Mouse (Mus musculus) stomach, embryonic 14.5 days (tissue): ENCODE results near the gene Smarcc1. TPM values are rescaled to one million over a fixed set of nuclear protein-coding genes. Genes with fewer than 3 reads are reported as not detected.
"Not testable (repeated sequence)": the region's sequence is repeated elsewhere in the genome, so short reads cannot be mapped to it uniquely, and the experiment has no call there.

Source experiments
- ATAC-seq: fragments of 200-750 bp; cut with Nextera tagmentation; 2 replicates; pipeline ENCODE4 v1.8.0; 2017; ENCODE audit warnings: low read depth, moderate TSS enrichment; ENCODE audit not compliant: insufficient number of reproducible peaks, insufficient read depth, low FRiP score
- H3K27ac ChIP-seq: fragments of 300-500 bp; sonication (generic); 2 replicates; pipeline ENCODE4 v1.5.1; 2014; ENCODE audit warnings: mild to moderate bottlenecking, low read length, moderate library complexity, mixed read lengths
- H3K27me3 ChIP-seq: fragments of 300-500 bp; sonication (generic); 2 replicates; pipeline ENCODE4 v1.6.1; 2014; ENCODE audit warnings: low read length, control low read depth, mixed read lengths; ENCODE audit not compliant: control insufficient read depth, insufficient read depth
- H3K36me3 ChIP-seq: fragments of 300-500 bp; sonication (generic); 2 replicates; pipeline ENCODE4 v1.6.1; 2014; ENCODE audit warnings: mild to moderate bottlenecking, control low read depth, low read length, moderate library complexity, mixed read lengths; ENCODE audit not compliant: control insufficient read depth, insufficient read depth
- H3K4me1 ChIP-seq: fragments of 300-500 bp; sonication (generic); 2 replicates; pipeline ENCODE4 v1.6.1; 2014; ENCODE audit warnings: low read length, control low read depth, mixed read lengths; ENCODE audit not compliant: control insufficient read depth, insufficient read depth
- H3K4me2 ChIP-seq: fragments of 300-500 bp; sonication (generic); replicated peaks from 2 replicates; pipeline ENCODE4 v1.6.1; 2014; ENCODE audit warnings: low read depth, low read length, control low read depth
- H3K4me3 ChIP-seq: fragments of 300-500 bp; sonication (generic); 2 replicates; pipeline ENCODE4 v1.5.1; 2014; ENCODE audit warnings: low read depth, low read length, control low read depth
- H3K9ac ChIP-seq: fragments of 300-500 bp; sonication (generic); replicated peaks from 2 replicates; pipeline ENCODE4 v1.6.1; 2014; ENCODE audit warnings: low read depth, mild to moderate bottlenecking, control low read depth, low read length, moderate library complexity, mixed read lengths
- H3K9me3 ChIP-seq: fragments of 300-500 bp; sonication (generic); 2 replicates; pipeline ENCODE4 v1.6.1; 2016; ENCODE audit warnings: low read depth, low read length, control low read depth; ENCODE audit not compliant: control insufficient read depth
- WGBS: fragments of 180-500 bp; shearing (Covaris S2); extraction: QIAGEN DNeasy Blood & Tissue Kit; methylation state at CpG from one replicate; pipeline ENCODE4 v1.1.7; 2014; 5-methylcytosine and 5-hydroxymethylcytosine counted together
- polyA plus RNA-seq: library from polyadenylated mRNA; unstranded; fragments of >200 nt; fragmentation: Nextera tagmentation; extraction: Ambion mirVana; gene quantifications from 2 replicates; pipeline ENCODE4 v1.2.1, GENCODE M21; 2014

Gene Smarcc1
- polyA plus RNA-seq, 1 experiment from 2014 or later, result 143 TPM

- no peak for ATAC-seq
- Histone ChIP-seq H3K27ac (no peak overlapping the region), H3K4me3 (no peak overlapping the region), H3K4me2 (no peak overlapping the region), H3K9ac (no peak overlapping the region), H3K4me1 (peaks cover 9% of the 10 kb centered on the region), H3K36me3 (no peaks in the 10 kb centered on the region), H3K27me3 (no peaks in the 10 kb centered on the region), H3K9me3 (no peaks in the 10 kb centered on the region)
- WGBS, result 73% methylated on average over 4 of the region's 4 CpGs
These were observed 3.9 kb downstream of the Smarcc1 start for GRCm38 (mm10) chr9:110121424-110121823.

- no peaks in the 10 kb centered on the region for H3K27me3 ChIP-seq
- no peak overlapping the region for H3K4me3 ChIP-seq
- no peak overlapping the region for H3K27ac ChIP-seq
- H3K9ac ChIP-seq, result no peak overlapping the region
- 77% methylated on average over 2 of the region's 2 CpGs for WGBS
- H3K36me3 ChIP-seq, result no peaks in the 10 kb centered on the region
- ATAC-seq, result no peak
- H3K9me3 ChIP-seq, result no peaks in the 10 kb centered on the region
- no peak overlapping the region for H3K4me2 ChIP-seq
- peaks cover 5% of the 10 kb centered on the region; the same call in 1 of the 2 replicates for H3K4me1 ChIP-seq
These were observed 5.8 kb downstream of the Smarcc1 start for GRCm38 (mm10) chr9:110123322-110123721.

DNA sequence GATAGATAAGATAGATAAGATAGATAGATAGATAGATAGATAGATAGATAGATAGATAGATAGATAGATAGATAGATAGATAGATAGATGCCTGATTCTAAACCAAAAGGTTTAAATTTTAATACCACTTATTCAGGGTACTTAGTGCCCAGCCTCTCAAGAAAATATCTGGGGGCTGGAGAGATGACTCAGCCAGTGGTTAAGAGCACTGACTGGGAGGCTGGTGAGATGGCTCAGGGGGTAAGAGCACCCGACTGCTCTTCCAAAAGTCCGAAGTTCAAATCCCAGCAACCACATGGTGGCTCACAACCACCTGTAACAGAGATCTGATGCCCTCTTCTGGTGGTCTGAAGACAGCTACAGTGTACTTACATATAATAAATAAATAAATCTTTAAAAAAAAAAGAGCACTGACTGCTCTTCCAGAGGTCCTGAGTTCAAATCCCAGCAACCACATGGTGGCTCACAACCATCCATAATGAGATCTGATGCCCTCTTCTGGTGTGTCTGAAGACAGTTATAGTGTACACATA, 6.6 kb downstream of the Smarcc1 start:
- not testable (repeated sequence) for H3K4me1 ChIP-seq, H3K27ac ChIP-seq, ATAC-seq, H3K9ac ChIP-seq, H3K4me2 ChIP-seq, H3K36me3 ChIP-seq, H3K4me3 ChIP-seq, H3K27me3 ChIP-seq, H3K9me3 ChIP-seq
- WGBS, result 51% methylated on average over 2 of the region's 2 CpGs

DNA sequence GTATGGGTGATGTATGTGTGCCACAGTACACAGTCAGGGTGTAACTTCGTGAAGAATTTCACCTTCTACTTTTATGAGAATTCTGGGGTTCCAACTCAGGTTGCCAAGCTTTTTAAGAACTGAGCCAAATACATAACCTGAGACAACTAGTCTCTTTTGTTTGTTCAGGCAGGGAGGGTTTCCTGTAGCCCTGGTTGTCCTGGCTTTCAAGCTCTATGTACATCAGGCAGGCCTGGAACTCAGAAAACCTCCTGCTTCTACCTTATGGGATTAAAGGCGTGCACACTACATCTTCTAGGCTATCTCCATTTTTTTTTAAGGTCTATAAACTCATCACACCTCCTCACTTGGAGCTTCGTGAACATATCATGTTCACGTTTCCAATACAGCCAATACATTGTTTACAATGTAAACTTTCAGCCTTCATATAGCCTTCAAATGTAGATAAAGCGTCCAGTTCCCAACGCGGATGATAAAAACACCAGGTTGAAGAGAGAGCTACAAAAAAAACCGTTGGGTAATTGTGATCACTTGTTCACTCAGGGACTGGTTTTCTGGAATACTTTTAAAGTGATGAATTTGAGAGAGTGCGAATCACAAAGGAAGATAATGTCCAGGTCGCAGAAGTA, 13.5 kb downstream of the Smarcc1 start:
- Histone ChIP-seq H3K4me2 (peak overlapping the region; percentile 67), H3K9ac (peak overlapping the region; percentile 50), H3K27me3 (no peaks in the 10 kb centered on the region), H3K4me1 (peaks cover 8% of the 10 kb centered on the region; the same call in 1 of the 2 replicates), H3K36me3 (peaks cover 11% of the 10 kb centered on the region), H3K9me3 (no peaks in the 10 kb centered on the region), H3K4me3 (peak overlapping the region; percentile 87), H3K27ac (peak overlapping the region; percentile 88)
- no peak for ATAC-seq
- WGBS, result 18% methylated on average over 10 of the region's 10 CpGs

DNA sequence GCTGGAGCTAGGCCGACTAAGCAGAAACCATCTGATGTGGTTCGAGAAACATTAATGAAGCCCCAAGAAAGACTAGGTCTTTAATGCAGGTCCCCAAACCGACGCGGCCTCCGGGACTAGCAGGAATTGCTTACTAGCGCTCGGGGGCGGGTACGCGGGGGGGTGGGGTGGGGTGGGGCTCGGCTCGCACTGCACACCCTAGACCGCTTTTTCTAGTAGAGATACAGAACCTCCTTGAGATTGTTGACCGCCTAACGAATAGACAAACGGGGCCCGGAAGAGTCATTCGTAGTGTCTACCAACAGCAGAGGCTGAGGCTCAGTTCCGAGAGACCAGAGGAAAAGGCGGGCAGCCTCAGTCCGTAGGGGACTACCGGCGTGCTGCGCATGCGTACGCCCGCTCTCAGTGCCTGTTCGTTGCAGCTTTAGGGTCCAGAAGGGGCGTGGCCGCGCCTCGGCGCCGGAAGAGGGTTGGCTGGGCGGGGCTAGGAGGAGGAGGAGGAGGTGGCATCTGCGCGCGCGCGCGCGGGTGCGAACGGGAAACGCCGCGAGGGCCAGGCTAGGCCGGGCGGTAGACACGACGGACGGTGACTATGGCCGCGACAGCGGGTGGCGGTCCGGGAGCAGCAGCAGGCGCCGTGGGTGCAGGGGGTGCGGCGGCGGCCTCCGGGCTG, 14.2 kb downstream of the Smarcc1 start:
- under 1% methylated on average over 64 of the region's 64 CpGs for WGBS
- ATAC-seq, result peak; percentile 97
- peak overlapping the region; percentile 67 for H3K4me2 ChIP-seq

DNA sequence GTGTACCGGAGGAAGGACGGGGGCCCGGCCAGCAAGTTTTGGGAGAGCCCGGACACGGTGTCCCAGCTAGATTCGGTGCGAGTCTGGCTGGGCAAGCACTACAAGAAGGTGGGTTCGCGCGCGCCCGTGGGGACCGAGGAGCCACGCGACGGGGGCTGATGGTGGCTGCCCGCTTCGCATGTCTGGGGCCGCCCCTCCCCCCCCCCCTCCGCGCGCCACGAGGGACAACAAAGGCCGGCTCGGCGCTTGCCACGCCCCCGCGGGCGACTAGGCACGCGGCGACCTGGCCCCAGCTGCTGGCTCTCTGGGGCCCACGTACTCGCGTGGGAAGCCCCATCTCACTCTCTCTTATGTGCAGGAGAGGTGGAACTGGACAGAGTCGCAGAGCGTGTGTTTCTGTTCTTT, 14.7 kb downstream of the Smarcc1 start:
- Histone ChIP-seq H3K27me3 (no peaks in the 10 kb centered on the region), H3K4me1 (peaks cover 8% of the 10 kb centered on the region; the same call in 1 of the 2 replicates), H3K4me2 (peak overlapping the region; percentile 50), H3K9me3 (no peaks in the 10 kb centered on the region), H3K9ac (peak overlapping the region; percentile 94), H3K27ac (peak overlapping the region; percentile 88), H3K4me3 (peak overlapping the region; percentile 87), H3K36me3 (peaks cover 23% of the 10 kb centered on the region)
- ATAC-seq, result peak; percentile 54
- WGBS, result under 1% methylated on average over 22 of the region's 38 CpGs

More for the DNA sequence above, 14.2 kb downstream of the Smarcc1 start:
- Histone ChIP-seq H3K27me3 (no peaks in the 10 kb centered on the region), H3K9me3 (no peaks in the 10 kb centered on the region), H3K9ac (peak overlapping the region; percentile 94), H3K27ac (peak overlapping the region; percentile 88), H3K4me3 (peak overlapping the region; percentile 87), H3K4me1 (peaks cover 8% of the 10 kb centered on the region; the same call in 1 of the 2 replicates), H3K36me3 (peaks cover 18% of the 10 kb centered on the region)

DNA sequence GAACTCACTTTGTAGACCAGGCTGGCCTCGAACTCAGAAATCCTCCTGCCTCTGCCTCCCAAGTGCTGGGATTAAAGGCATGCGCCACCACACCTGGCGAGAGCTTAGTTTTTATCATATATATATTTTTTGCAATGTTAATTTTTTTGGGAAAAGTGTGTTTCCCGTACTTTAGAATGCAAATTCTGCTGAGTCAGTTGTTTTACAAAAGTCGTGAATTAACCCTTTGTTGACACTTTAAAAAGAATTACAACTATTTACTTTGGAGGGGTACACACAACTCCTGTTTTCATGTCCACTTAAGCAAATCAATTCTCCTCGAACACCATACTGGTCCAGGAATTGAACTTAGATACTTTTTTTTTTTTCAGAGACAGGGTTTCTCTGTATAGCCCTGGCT, 15.4 kb downstream of the Smarcc1 start:
- Histone ChIP-seq H3K27ac (no peak overlapping the region), H3K9me3 (no peaks in the 10 kb centered on the region), H3K36me3 (peaks cover 24% of the 10 kb centered on the region), H3K9ac (peak overlapping the region; percentile 94; the same call in 1 of the 2 replicates), H3K4me3 (peak overlapping the region; percentile 87), H3K27me3 (no peaks in the 10 kb centered on the region), H3K4me1 (peaks cover 8% of the 10 kb centered on the region; the same call in 1 of the 2 replicates), H3K4me2 (peak overlapping the region; percentile 50)
- WGBS, result 47% methylated on average over 6 of the region's 6 CpGs
- ATAC-seq, result no peak

GRCm38 (mm10) chr9:110134176-110134575, 16.7 kb downstream of the Smarcc1 start:
- no peaks in the 10 kb centered on the region for H3K9me3 ChIP-seq
- WGBS, result 79% methylated on average over 5 of the region's 5 CpGs
- no peak for ATAC-seq
- H3K36me3 ChIP-seq, result peaks cover 27% of the 10 kb centered on the region
- peaks cover 8% of the 10 kb centered on the region; the same call in 1 of the 2 replicates for H3K4me1 ChIP-seq
- no peaks in the 10 kb centered on the region for H3K27me3 ChIP-seq
- H3K9ac ChIP-seq, result no peak overlapping the region
- no peak overlapping the region for H3K4me2 ChIP-seq
- H3K4me3 ChIP-seq, result no peak overlapping the region
- no peak overlapping the region for H3K27ac ChIP-seq
